Mouse (Mus musculus) cortical plate, adult 2 months (tissue): ENCODE results near the gene Pde8b. TPM values are rescaled to one million over a fixed set of nuclear protein-coding genes. Genes with fewer than 3 reads are reported as not detected.
A peak's percentile ranks its signal among the peaks of the same experiment; 100 is the strongest.

Experiments
- H3K27ac ChIP-seq: fragments of 200-500 bp; 2 replicates; pipeline ENCODE4 v1.5.1; 2012; ENCODE audit warnings: low read length, control low read depth, inconsistent platforms; ENCODE audit not compliant: insufficient read depth
- H3K4me1 ChIP-seq: fragments of 200-500 bp; 2 replicates; pipeline ENCODE4 v1.6.1; 2011; ENCODE audit warnings: low read length; ENCODE audit not compliant: control insufficient read depth, insufficient read depth
- H3K4me3 ChIP-seq: fragments of 200-500 bp; 2 replicates; pipeline ENCODE4 v1.5.1; 2011; ENCODE audit warnings: mild to moderate bottlenecking, low read length, control low read depth; ENCODE audit not compliant: insufficient read depth
- CTCF ChIP-seq: fragments of 200-500 bp; IDR thresholded peaks from 2 replicates; pipeline ENCODE4 v1.5.1; 2011; ENCODE audit warnings: mild to moderate bottlenecking, control low read depth, low read length; ENCODE audit not compliant: insufficient read depth; ENCODE audit errors: extremely low read depth
- POLR2A ChIP-seq: fragments of 200-500 bp; IDR thresholded peaks from 2 replicates; pipeline ENCODE4 v1.6.1; 2011; ENCODE audit warnings: mild to moderate bottlenecking, low read length, control low read depth; ENCODE audit not compliant: insufficient read depth; ENCODE audit errors: extremely low read depth
- polyA plus RNA-seq: library from polyadenylated mRNA; depleted of rRNA; stranded (reverse); fragments of >200 nt; gene quantifications from 2 replicates; pipeline ENCODE4 v1.2.3, GENCODE M21; 2012

The Pde8b gene
- polyA plus RNA-seq, 1 experiment, result 88.4 TPM

DNA sequence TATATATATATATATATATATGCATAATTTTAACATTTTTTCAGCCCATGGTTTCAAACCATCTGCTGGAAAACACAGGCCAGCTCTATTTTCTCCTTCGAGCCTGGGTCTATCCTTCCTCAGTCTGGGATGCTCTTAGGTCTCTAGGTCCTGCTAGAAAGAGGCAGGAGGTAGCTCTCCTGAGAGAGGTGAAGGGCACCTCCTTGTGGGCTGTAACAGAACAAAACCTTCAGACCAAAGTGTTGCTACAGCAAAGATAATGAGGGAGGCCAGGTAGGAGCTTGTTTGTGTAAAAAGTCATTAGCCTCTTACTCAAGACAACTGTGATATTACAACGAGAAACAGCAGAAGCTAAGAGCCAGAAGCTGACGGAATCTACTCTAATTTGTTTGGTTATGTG, 140.6 kb downstream of the Pde8b start:
- TF ChIP-seq POLR2A, result no peak
- TF ChIP-seq CTCF, result 0 out of 2 replicates have a peak, but pooled peaks have one; percentile 8
- Histone ChIP-seq H3K4me3 (no peak overlapping the region), H3K27ac (no peak overlapping the region), H3K4me1 (peaks cover 8% of the 10 kb centered on the region; the same call in 1 of the 2 replicates)

DNA sequence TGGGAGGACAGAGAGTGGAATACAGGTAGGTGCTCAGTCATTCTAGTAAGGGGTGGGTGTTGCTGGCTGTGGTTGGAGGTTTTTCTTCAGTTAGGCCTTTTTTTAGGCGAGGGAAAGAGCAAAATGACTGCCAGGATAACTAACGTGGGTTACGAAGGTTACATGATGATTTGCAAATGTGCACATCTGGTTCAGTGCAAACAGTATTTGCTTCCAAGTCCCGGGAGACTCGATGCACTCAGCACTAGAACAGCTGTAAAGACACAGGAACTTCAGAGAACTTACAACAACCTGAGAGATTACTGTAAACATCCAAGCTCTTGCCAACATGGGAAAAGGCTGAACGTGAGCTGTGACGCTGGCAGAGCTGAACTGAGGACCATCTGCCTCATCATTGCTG, 142.1 kb downstream of the Pde8b start:
- peaks cover 9% of the 10 kb centered on the region; the same call in 1 of the 2 replicates for H3K4me1 ChIP-seq
- TF ChIP-seq CTCF, result no peak
- no peak for TF ChIP-seq POLR2A
- peak overlapping the region; percentile 6; the same call in 1 of the 2 replicates for H3K27ac ChIP-seq
- no peak overlapping the region for H3K4me3 ChIP-seq

DNA sequence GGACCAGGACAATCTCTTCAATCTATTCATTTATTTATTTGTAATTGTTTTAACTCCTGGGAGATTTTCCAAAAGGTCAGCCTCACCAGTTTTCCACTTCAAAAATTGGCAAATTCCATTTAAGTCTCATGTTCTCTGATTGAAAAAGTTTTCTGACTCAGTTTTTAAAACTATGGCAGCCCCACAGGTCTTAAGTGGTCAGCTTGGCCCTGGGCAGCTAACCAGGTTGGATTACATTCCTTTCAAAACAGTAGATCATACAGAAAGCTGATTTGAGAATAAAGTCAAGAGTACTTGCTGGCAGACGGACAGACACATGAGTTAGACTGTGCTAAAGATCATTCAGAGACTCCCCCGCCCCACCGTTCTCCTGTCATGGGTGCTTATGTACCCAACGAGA, 145.3 kb downstream of the Pde8b start:
- Histone ChIP-seq H3K27ac (no peak overlapping the region), H3K4me3 (no peak overlapping the region), H3K4me1 (peaks cover 10% of the 10 kb centered on the region; the same call in 1 of the 2 replicates)
- no peak for TF ChIP-seq CTCF
- no peak for TF ChIP-seq POLR2A

DNA sequence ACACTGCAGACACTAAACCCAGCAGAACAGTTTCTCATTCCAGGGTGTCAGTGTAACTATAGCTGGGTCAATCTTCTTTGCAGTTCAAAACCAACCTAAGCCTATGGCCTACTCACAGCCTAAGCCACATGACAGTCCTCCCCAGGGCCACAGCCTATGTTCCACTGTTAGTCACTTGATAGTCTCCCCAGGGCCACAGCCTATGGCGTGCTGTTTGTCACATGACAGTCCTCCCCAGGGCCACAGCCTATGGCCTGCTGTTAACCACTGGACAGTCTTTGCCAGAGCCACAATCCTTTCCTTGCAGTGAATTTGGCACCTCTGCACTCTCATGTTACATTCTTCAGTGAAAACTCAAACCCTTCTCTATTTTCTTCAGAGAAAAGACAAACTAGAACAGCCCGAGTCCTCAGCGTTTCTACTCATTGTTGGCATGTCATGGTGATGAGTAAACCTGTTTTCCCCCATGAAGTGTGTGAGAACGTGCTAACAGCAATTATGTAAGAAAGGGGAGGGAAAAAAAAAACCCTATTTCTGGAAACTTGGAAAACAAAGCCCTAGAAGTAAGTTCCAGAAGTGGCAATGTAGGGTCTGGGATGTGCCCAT, 147.0 kb downstream of the Pde8b start:
- no peak for TF ChIP-seq POLR2A
- TF ChIP-seq CTCF, result no peak
- no peak overlapping the region for H3K4me3 ChIP-seq
- peak overlapping the region; percentile 60 for H3K27ac ChIP-seq
- H3K4me1 ChIP-seq, result peaks cover 11% of the 10 kb centered on the region; the same call in 1 of the 2 replicates

DNA sequence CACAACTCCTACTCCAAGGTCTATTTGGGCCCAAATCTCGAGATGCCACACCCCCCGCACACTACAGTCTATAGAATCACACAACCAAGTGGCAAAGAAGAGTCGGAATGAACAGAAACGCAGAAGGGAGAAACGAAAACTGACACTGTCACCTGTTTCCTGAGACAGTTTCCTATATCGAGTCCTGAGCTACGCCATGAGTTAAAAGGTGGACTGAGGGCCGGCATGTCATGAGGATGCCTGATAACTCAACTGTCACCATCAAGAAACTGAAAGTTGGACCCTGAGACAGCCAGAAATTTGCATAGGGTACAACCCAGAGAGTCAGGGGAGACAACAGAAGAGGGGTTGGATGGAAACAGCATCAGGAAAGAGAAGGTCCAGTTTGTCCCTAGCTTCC, 148.8 kb downstream of the Pde8b start:
- H3K27ac ChIP-seq, result no peak overlapping the region
- peaks cover 8% of the 10 kb centered on the region for H3K4me1 ChIP-seq
- no peak for TF ChIP-seq CTCF
- no peak for TF ChIP-seq POLR2A
- H3K4me3 ChIP-seq, result no peak overlapping the region

DNA sequence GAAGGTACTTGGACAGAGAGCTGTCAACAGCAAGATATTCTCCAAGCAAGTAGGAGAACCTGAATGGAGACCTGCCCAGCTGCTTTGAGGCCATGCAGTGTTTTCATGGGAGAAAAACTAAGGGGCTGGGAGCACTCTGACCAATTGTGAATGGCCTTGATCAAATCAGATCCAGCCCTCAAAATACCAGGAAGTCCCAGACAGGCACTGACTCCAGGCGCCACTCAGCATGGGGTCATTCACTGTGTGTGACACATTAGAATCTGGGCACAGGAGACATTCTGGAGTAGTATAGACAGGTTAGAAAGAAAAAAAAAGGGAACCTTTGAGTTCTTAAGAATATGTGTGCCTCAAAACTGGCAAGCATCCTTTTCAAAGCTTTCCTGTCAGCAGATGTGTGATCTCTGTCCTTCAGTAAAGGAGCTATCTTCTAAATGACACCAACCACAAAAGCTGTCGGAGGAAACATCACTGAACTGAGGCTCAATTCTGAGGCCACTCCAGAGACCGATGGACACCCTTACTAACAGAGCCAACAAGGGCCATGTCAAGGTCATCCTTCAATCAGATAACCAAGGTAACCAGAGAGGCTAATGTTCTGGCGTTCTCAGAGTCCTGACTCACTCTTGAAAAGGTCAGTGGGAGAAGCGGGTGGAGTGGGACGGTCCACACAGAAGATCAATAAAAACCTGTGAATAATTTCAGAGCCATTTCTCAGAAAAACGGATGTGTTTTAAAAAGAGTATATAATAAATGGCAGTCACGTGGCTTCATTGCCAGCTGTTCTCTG, 151.0 kb downstream of the Pde8b start:
- Histone ChIP-seq H3K4me3 (no peak overlapping the region), H3K4me1 (peaks cover 10% of the 10 kb centered on the region), H3K27ac (0 out of 2 replicates have a peak overlapping the region, but pooled peaks have one; percentile 28)
- no peak for TF ChIP-seq POLR2A
- TF ChIP-seq CTCF, result no peak

DNA sequence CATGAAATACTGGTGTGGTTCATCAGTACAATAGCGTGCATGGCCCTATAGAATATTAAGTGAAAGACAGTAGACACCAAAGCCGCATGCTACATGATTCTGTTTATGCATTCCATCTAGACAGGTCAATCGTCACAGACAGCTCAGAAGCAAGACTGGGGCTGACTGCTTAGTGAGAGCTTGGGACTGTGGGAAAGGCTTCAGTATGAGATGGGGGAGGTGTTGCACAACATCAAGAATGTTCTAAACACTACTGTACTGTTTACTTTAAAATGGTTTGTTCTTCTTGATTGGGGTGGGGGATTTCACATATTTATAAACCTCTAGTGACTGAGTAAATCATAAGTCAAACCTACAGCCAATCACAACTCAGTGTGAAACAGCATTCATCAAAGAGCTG, 153.5 kb downstream of the Pde8b start:
- TF ChIP-seq CTCF, result no peak
- TF ChIP-seq POLR2A, result no peak
- no peak overlapping the region for H3K27ac ChIP-seq
- H3K4me3 ChIP-seq, result no peak overlapping the region
- H3K4me1 ChIP-seq, result peaks cover 9% of the 10 kb centered on the region

DNA sequence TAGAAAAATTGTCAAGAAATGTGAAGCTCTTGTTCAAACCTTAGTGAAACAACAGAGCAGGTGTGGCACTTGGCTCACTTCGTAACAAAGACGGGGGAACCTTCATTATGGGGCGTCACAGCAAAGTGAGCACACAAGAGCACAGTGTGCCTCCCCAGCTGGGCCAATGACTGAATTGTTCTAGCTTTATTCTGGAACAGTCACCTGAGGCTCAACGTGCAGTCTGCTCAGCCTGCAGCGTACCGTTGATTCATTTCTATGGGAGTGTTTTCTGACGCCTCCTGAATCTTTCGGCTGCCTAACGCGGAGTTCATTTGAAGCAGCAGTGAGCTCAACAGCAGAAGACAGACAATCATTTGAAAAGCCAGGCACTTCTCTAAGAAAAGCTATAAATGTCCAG, 154.3 kb downstream of the Pde8b start:
- no peak for TF ChIP-seq CTCF
- TF ChIP-seq POLR2A, result 0 out of 2 replicates have a peak, but pooled peaks have one; percentile 13
- Histone ChIP-seq H3K27ac (peak overlapping the region; percentile 2; the same call in 1 of the 2 replicates), H3K4me1 (peaks cover 13% of the 10 kb centered on the region), H3K4me3 (no peak overlapping the region)

DNA sequence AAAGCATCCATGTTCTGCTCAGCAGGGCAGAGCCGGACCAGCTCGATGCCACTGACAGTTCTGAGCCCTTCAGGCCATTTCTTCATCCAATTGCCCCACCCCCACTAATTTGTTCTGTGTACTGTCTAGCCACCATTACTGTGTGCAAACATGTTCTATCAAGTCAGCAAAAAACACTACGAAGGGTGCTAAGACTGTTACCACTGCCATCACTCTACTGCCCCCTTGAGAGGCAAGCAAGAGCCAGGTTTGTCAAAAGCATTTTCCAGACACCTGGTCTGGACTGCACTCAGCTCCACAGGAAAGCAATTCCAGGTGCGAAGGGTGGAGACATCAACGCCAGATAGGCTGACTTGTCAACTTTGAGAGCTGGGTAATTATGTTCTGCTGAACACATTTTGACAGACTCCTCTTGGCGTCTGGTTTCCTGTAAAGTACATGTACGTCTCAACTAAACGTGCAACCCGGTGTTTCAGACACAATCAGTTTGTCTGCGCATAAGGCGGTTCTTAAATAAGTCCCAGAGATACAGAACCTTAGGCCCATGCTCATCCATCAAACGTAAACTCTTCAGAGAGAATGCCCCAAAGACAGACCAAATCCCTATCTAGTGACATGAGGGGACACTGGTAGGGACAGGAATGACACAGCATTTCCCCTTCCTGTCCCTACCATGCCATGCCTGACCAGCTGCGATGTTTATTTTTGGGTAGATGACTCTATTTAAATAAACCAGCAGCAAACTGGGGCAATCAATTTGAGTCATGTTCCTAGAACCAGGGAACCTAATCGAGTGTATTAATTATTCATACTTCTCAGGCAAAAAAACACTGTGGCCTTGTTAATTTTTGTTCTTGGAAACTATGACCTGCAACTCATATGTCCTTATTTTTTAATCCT, 158.3 kb downstream of the Pde8b start:
- H3K4me1 ChIP-seq, result peaks cover 14% of the 10 kb centered on the region
- no peak overlapping the region for H3K27ac ChIP-seq
- TF ChIP-seq POLR2A, result no peak
- 0 out of 2 replicates have a peak, but pooled peaks have one; percentile 20 for TF ChIP-seq CTCF
- H3K4me3 ChIP-seq, result no peak overlapping the region

DNA sequence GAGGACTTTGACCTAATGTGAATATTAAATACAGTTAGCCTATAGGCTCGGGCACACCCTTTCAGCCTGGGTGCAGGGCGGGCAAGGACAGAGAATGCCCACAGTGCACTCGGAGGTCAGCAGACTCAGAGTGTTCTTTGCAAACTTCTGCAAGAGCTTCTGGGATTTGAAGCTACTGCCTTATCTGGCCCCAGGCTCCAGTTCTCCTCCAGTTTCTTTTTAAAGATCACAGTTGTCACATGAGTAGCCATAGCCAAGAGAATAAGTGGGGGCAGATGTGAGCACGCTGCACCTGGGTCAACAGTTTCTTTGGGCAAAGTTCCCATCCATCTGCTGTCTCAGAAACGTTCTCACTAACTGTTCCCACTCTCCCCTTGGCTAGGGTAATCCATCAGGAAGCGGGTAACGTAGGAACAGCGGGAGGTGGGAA, 162.8 kb downstream of the Pde8b start:
- Histone ChIP-seq H3K4me1 (peaks cover 16% of the 10 kb centered on the region), H3K4me3 (no peak overlapping the region), H3K27ac (peak overlapping the region; percentile 43; the same call in 1 of the 2 replicates)
- TF ChIP-seq CTCF (no peak), POLR2A (no peak)
